Mouse (Mus musculus): ENCODE data around the gene Ezh1. TPM values are rescaled to one million over a fixed set of nuclear protein-coding genes. Genes with fewer than 3 reads are reported as not detected.

Gene Ezh1
- polyA plus RNA-seq, 1 experiment = 4.5 TPM

GRCm38 (mm10) chr11:101259948-101260825, 33.9 kb upstream of the Ezh1 start, which contains the start of gene Wnk4:
Gene Wnk4, plus strand, starts transcription at chr11:101260567.
- no peak for TF ChIP-seq CTCF (IDR thresholded peaks at IDR 0.05; ENCODE audit: control insufficient read depth, insufficient read depth, insufficient read length)
- no peak for TF ChIP-seq MAX (IDR thresholded peaks at IDR 0.05)
- no peak for TF ChIP-seq MYOD1 (IDR thresholded peaks at IDR 0.05; ENCODE audit: control insufficient read depth, insufficient read length, low read depth)
- no peak for TF ChIP-seq FOSL1 (IDR thresholded peaks at IDR 0.05; ENCODE audit: insufficient read depth, low read length, poor library complexity, severe bottlenecking)
- no peak for TF ChIP-seq CEBPB (IDR thresholded peaks at IDR 0.05; ENCODE audit: low read depth)
- no peak for TF ChIP-seq MYOG (IDR thresholded peaks at IDR 0.05; ENCODE audit: control insufficient read depth, extremely low read depth, insufficient read length)
- TF ChIP-seq USF1 (IDR thresholded peaks at IDR 0.05; ENCODE audit: low read depth) = no peak
- Histone ChIP-seq H3K4me3 (ENCODE audit: insufficient read depth, poor library complexity, severe bottlenecking) (no peak within 1 kb of the TSS), H3ac (ENCODE audit: control insufficient read depth, insufficient read length, low read depth) (peak within 1 kb of the TSS; percentile 18), H3K79me2 (ENCODE audit: control insufficient read depth, insufficient read depth) (no peaks in the 10 kb centered on the region), H3K79me3 (ENCODE audit: low read depth) (no peaks in the 10 kb centered on the region), H3K27me3 (ENCODE audit: control insufficient read depth, insufficient read depth, insufficient read length) (peaks cover 42% of the 10 kb centered on the region), H3K36me3 (ENCODE audit: control insufficient read depth, insufficient read depth) (peaks cover 4% of the 10 kb centered on the region)

- H3K79me3 ChIP-seq (ENCODE audit: low read depth) = no peaks in the 10 kb centered on the region
- TF ChIP-seq USF1 (IDR thresholded peaks at IDR 0.05; ENCODE audit: low read depth) (no peak), CTCF (IDR thresholded peaks at IDR 0.05; ENCODE audit: control insufficient read depth, insufficient read depth, insufficient read length) (no peak), MYOG (IDR thresholded peaks at IDR 0.05; ENCODE audit: control insufficient read depth, extremely low read depth, insufficient read length) (no peak), FOSL1 (IDR thresholded peaks at IDR 0.05; ENCODE audit: insufficient read depth, low read length, poor library complexity, severe bottlenecking) (no peak), MYOD1 (IDR thresholded peaks at IDR 0.05; ENCODE audit: control insufficient read depth, insufficient read length, low read depth) (no peak), CEBPB (IDR thresholded peaks at IDR 0.05; ENCODE audit: low read depth) (no peak), MAX (IDR thresholded peaks at IDR 0.05) (no peak)
- peaks cover 4% of the 10 kb centered on the region for H3K36me3 ChIP-seq (ENCODE audit: control insufficient read depth, insufficient read depth)
- H3K27me3 ChIP-seq (ENCODE audit: control insufficient read depth, insufficient read depth, insufficient read length) = peaks cover 35% of the 10 kb centered on the region
- H3ac ChIP-seq (ENCODE audit: control insufficient read depth, insufficient read length, low read depth) = no peak overlapping the region
- no peak overlapping the region for H3K4me3 ChIP-seq (ENCODE audit: insufficient read depth, poor library complexity, severe bottlenecking)
- H3K79me2 ChIP-seq (ENCODE audit: control insufficient read depth, insufficient read depth) = peaks cover 5% of the 10 kb centered on the region
Measured at GRCm38 (mm10) chr11:101259261-101259712, 33.0 kb upstream of the Ezh1 start.

GRCm38 (mm10) chr11:101255826-101256775, 29.8 kb upstream of the Ezh1 start:
- TF ChIP-seq CEBPB (IDR thresholded peaks at IDR 0.05; ENCODE audit: low read depth) (no peak), CTCF (IDR thresholded peaks at IDR 0.05; ENCODE audit: control insufficient read depth, insufficient read depth, insufficient read length) (no peak), USF1 (IDR thresholded peaks at IDR 0.05; ENCODE audit: low read depth) (no peak)
- Histone ChIP-seq H3K79me3 (ENCODE audit: low read depth) (no peaks in the 10 kb centered on the region), H3K79me2 (ENCODE audit: control insufficient read depth, insufficient read depth) (peaks cover 13% of the 10 kb centered on the region), H3K4me3 (ENCODE audit: insufficient read depth, poor library complexity, severe bottlenecking) (no peak overlapping the region), H3K27me3 (ENCODE audit: control insufficient read depth, insufficient read depth, insufficient read length) (peaks cover 6% of the 10 kb centered on the region), H3K36me3 (ENCODE audit: control insufficient read depth, insufficient read depth) (peaks cover 4% of the 10 kb centered on the region), H3ac (ENCODE audit: control insufficient read depth, insufficient read length, low read depth) (no peak overlapping the region)

- no peak for TF ChIP-seq CTCF (IDR thresholded peaks at IDR 0.05; ENCODE audit: control insufficient read depth, insufficient read depth, insufficient read length)
- TF ChIP-seq USF1 (IDR thresholded peaks at IDR 0.05; ENCODE audit: low read depth) = no peak
- TF ChIP-seq MYOD1 (IDR thresholded peaks at IDR 0.05; ENCODE audit: control insufficient read depth, insufficient read length, low read depth) = no peak
- TF ChIP-seq MYOG (IDR thresholded peaks at IDR 0.05; ENCODE audit: control insufficient read depth, extremely low read depth, insufficient read length) = no peak
- TF ChIP-seq FOSL1 (IDR thresholded peaks at IDR 0.05; ENCODE audit: insufficient read depth, low read length, poor library complexity, severe bottlenecking) = no peak
- TF ChIP-seq MAX (IDR thresholded peaks at IDR 0.05) = peak; percentile 75
- TF ChIP-seq CEBPB (IDR thresholded peaks at IDR 0.05; ENCODE audit: low read depth) = no peak
- peaks cover under 1% of the 10 kb centered on the region for H3K36me3 ChIP-seq (ENCODE audit: control insufficient read depth, insufficient read depth)
- no peaks in the 10 kb centered on the region for H3K79me3 ChIP-seq (ENCODE audit: low read depth)
- H3K79me2 ChIP-seq (ENCODE audit: control insufficient read depth, insufficient read depth) = peaks cover 13% of the 10 kb centered on the region
- peak within 1 kb of the TSS; percentile 82 for H3ac ChIP-seq (ENCODE audit: control insufficient read depth, insufficient read length, low read depth)
- peak within 1 kb of the TSS; percentile 76 for H3K4me3 ChIP-seq (ENCODE audit: insufficient read depth, poor library complexity, severe bottlenecking)
- H3K27me3 ChIP-seq (ENCODE audit: control insufficient read depth, insufficient read depth, insufficient read length) = no peaks in the 10 kb centered on the region
Measured at GRCm38 (mm10) chr11:101253613-101254389, 27.5 kb upstream of the Ezh1 start, which contains the start of gene Vps25. Gene Vps25, plus strand, starts transcription at chr11:101253707.

- H3K79me2 ChIP-seq (ENCODE audit: control insufficient read depth, insufficient read depth) = peaks cover 13% of the 10 kb centered on the region
- H3K79me3 ChIP-seq (ENCODE audit: low read depth) = no peaks in the 10 kb centered on the region
- no peak for TF ChIP-seq MYOG (IDR thresholded peaks at IDR 0.05; ENCODE audit: control insufficient read depth, extremely low read depth, insufficient read length)
- no peak for TF ChIP-seq CEBPB (IDR thresholded peaks at IDR 0.05; ENCODE audit: low read depth)
- TF ChIP-seq MAX (IDR thresholded peaks at IDR 0.05) = no peak
- TF ChIP-seq MYOD1 (IDR thresholded peaks at IDR 0.05; ENCODE audit: control insufficient read depth, insufficient read length, low read depth) = no peak
- TF ChIP-seq FOSL1 (IDR thresholded peaks at IDR 0.05; ENCODE audit: insufficient read depth, low read length, poor library complexity, severe bottlenecking) = no peak
- no peak for TF ChIP-seq USF1 (IDR thresholded peaks at IDR 0.05; ENCODE audit: low read depth)
- no peak for TF ChIP-seq CTCF (IDR thresholded peaks at IDR 0.05; ENCODE audit: control insufficient read depth, insufficient read depth, insufficient read length)
- H3K4me3 ChIP-seq (ENCODE audit: insufficient read depth, poor library complexity, severe bottlenecking) = peak overlapping the region; percentile 76
- no peaks in the 10 kb centered on the region for H3K27me3 ChIP-seq (ENCODE audit: control insufficient read depth, insufficient read depth, insufficient read length)
- H3K36me3 ChIP-seq (ENCODE audit: control insufficient read depth, insufficient read depth) = no peaks in the 10 kb centered on the region
- peak overlapping the region; percentile 46 for H3ac ChIP-seq (ENCODE audit: control insufficient read depth, insufficient read length, low read depth)
Measured at GRCm38 (mm10) chr11:101252941-101253340, 26.7 kb upstream of the Ezh1 start.

Measured in C2C12 (cell line).